Mouse (Mus musculus): ENCODE data around the gene Tspan18. TPM values are rescaled to one million over a fixed set of nuclear protein-coding genes. Genes with fewer than 3 reads are reported as not detected.

Gene Tspan18
- total RNA-seq, 1 experiment, result 1.4 TPM

GRCm38 (mm10) chr2:93238864-93239263, 95.4 kb downstream of the Tspan18 start:
- in situ Hi-C loops (cut with MboI; ENCODE audit: low sequenced_read_pairs in 2 of 2, unreplicated experiment in 2 of 2), result no loop called here
- Histone ChIP-seq H3K36me3 (ENCODE audit: control insufficient read depth, insufficient read depth, low read length, poor library complexity, severe bottlenecking) (no peaks in the 10 kb centered on the region), H3K9ac (ENCODE audit: insufficient read depth, low read depth, low read length, poor library complexity, severe bottlenecking) (no peak overlapping the region), H3K4me1 (ENCODE audit: control insufficient read depth in 2 of 2, insufficient read depth in 2 of 2, low read length in 2 of 2, poor library complexity in 1 of 2) (no peaks in the 10 kb centered on the region), H3K9me3 (ENCODE audit: control insufficient read depth, insufficient read depth, low read depth, low read length) (no peaks in the 10 kb centered on the region), H3K4me3 (ENCODE audit: insufficient read depth in 1 of 2, low read depth in 1 of 2, low read length in 2 of 2, poor library complexity in 1 of 2, severe bottlenecking in 1 of 2) (no peak overlapping the region), H3K27ac (ENCODE audit: insufficient read depth, low read depth, low read length, poor library complexity, severe bottlenecking) (no peak overlapping the region)
- DNase-seq (ENCODE audit: low read depth, low spot score), result no peak
- no peak for TF ChIP-seq ZNF384 (IDR thresholded peaks at IDR 0.05; ENCODE audit: low read depth, low read length)
- no peak for TF ChIP-seq CHD2 (IDR thresholded peaks at IDR 0.05; ENCODE audit: low read depth, low read length)
- no peak for TF ChIP-seq ZC3H11A (IDR thresholded peaks at IDR 0.05; ENCODE audit: borderline replicate concordance, low read depth, low read length)
- no peak for TF ChIP-seq HCFC1 (IDR thresholded peaks at IDR 0.05; ENCODE audit: borderline replicate concordance, insufficient read depth, low read length)
- TF ChIP-seq MAFK (IDR thresholded peaks at IDR 0.05; ENCODE audit: insufficient read depth, low read depth, low read length), result no peak

DNA sequence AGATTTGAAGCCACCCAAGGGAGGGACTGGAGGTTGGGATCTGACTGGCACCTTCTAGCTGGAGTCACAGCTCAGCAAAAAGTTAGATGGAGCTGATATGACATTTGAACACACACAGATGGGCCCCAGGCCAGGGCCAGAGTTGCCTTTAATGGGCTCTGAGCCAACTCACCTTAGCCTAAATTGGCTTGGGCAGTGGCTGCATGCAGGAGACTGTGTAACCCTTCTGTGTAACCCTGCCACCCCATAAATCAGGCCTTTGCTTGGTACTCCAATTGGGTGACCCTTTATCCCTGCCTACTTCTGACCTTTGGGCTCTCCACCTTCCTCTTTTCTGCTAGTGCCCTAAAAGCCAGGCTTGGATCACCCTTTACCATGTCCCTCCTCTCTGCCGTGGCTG, 97.2 kb downstream of the Tspan18 start:
- Histone ChIP-seq H3K36me3 (ENCODE audit: control insufficient read depth, insufficient read depth, low read length, poor library complexity, severe bottlenecking) (no peaks in the 10 kb centered on the region), H3K9ac (ENCODE audit: insufficient read depth, low read depth, low read length, poor library complexity, severe bottlenecking) (no peak overlapping the region), H3K4me1 (ENCODE audit: control insufficient read depth in 2 of 2, insufficient read depth in 2 of 2, low read length in 2 of 2, poor library complexity in 1 of 2) (no peaks in the 10 kb centered on the region), H3K4me3 (ENCODE audit: insufficient read depth in 1 of 2, low read depth in 1 of 2, low read length in 2 of 2, poor library complexity in 1 of 2, severe bottlenecking in 1 of 2) (no peak overlapping the region), H3K27ac (ENCODE audit: insufficient read depth, low read depth, low read length, poor library complexity, severe bottlenecking) (no peak overlapping the region), H3K9me3 (ENCODE audit: control insufficient read depth, insufficient read depth, low read depth, low read length) (no peaks in the 10 kb centered on the region)
- in situ Hi-C loops (cut with MboI; ENCODE audit: low sequenced_read_pairs in 2 of 2, unreplicated experiment in 2 of 2), result no loop called here
- TF ChIP-seq MAFK (IDR thresholded peaks at IDR 0.05; ENCODE audit: insufficient read depth, low read depth, low read length) (no peak), HCFC1 (IDR thresholded peaks at IDR 0.05; ENCODE audit: borderline replicate concordance, insufficient read depth, low read length) (no peak), CHD2 (IDR thresholded peaks at IDR 0.05; ENCODE audit: low read depth, low read length) (no peak)
- no peak for DNase-seq (ENCODE audit: low read depth, low spot score)

DNA sequence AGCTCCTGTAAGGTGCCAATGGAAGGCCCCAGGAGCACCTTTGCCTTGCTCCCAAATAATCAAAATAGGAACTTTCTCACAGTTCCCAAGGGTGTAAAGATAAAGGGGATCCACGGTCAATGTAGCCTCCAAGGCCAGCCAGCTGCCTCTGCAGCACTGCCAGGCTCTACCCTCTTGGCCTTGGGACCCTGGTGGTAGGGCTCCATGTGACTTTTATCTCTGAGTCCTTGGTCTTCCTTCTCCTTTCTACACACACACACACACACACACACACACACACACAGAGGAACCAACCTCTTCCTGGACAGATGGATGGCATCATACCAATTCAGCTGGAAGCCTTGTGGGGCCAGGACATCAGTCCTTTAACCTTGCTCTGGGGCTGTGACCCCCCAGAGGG, 102.2 kb downstream of the Tspan18 start:
- no peaks in the 10 kb centered on the region for H3K36me3 ChIP-seq (ENCODE audit: control insufficient read depth, insufficient read depth, low read length, poor library complexity, severe bottlenecking)
- H3K27ac ChIP-seq (ENCODE audit: insufficient read depth, low read depth, low read length, poor library complexity, severe bottlenecking), result no peak overlapping the region
- no peak overlapping the region for H3K9ac ChIP-seq (ENCODE audit: insufficient read depth, low read depth, low read length, poor library complexity, severe bottlenecking)
- in situ Hi-C loops (cut with MboI; ENCODE audit: low sequenced_read_pairs in 2 of 2, unreplicated experiment in 2 of 2), result no loop called here
- H3K4me3 ChIP-seq (ENCODE audit: insufficient read depth in 1 of 2, low read depth in 1 of 2, low read length in 2 of 2, poor library complexity in 1 of 2, severe bottlenecking in 1 of 2), result no peak overlapping the region
- peaks cover 0 to 2% of the 10 kb centered on the region in 2 experiments; a peak in 1 of 4 replicates for H3K4me1 ChIP-seq (ENCODE audit: control insufficient read depth in 2 of 2, insufficient read depth in 2 of 2, low read length in 2 of 2, poor library complexity in 1 of 2)
- no peak for DNase-seq (ENCODE audit: low read depth, low spot score)
- no peaks in the 10 kb centered on the region for H3K9me3 ChIP-seq (ENCODE audit: control insufficient read depth, insufficient read depth, low read depth, low read length)
- no peak for TF ChIP-seq ZC3H11A (IDR thresholded peaks at IDR 0.05; ENCODE audit: borderline replicate concordance, low read depth, low read length)
- no peak for TF ChIP-seq ZNF384 (IDR thresholded peaks at IDR 0.05; ENCODE audit: low read depth, low read length)
- no peak for TF ChIP-seq CHD2 (IDR thresholded peaks at IDR 0.05; ENCODE audit: low read depth, low read length)
- no peak for TF ChIP-seq HCFC1 (IDR thresholded peaks at IDR 0.05; ENCODE audit: borderline replicate concordance, insufficient read depth, low read length)
- no peak for TF ChIP-seq MAFK (IDR thresholded peaks at IDR 0.05; ENCODE audit: insufficient read depth, low read depth, low read length)

- no peak for TF ChIP-seq CHD2 (IDR thresholded peaks at IDR 0.05; ENCODE audit: low read depth, low read length)
- H3K27ac ChIP-seq (ENCODE audit: insufficient read depth, low read depth, low read length, poor library complexity, severe bottlenecking), result no peak overlapping the region
Measured at GRCm38 (mm10) chr2:93228480-93228824, 105.9 kb downstream of the Tspan18 start.

DNA sequence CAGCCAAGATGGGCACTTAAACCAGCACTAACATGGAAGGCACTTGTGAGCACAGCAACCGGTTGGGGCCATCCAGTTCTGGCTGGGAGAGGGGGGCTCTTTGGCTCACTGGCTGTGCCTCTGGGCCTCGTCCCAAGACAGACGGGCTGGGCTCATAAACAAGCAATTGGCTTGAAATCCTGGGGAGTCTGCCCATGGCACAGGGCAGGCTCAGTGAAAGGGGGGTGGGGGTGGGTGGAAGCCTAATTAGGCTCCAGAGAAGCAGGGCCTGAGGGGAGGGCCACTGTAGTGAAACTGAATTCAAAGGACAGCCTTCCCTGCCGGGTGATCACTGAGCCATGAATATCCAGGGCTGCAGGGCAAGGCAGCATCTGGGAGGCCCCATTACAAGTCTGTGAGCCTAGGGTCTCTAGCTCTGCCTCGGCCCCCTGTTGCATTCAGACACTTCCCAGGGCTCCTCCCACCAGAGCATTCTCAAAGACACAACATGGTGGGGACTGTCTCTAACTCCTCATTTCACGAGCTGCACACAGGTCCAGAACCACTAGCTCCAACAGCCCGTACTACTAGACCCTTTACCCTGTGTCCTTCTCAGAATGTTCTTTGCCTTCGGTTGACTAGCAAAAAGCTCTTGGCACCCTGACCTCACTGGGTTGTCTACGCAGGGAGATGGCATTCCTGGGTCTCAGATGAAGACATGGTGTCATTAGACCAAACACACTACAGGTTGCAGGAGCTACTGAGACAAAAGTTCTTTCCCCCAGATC, 106.4 kb downstream of the Tspan18 start:
- Histone ChIP-seq H3K36me3 (ENCODE audit: control insufficient read depth, insufficient read depth, low read length, poor library complexity, severe bottlenecking) (no peaks in the 10 kb centered on the region), H3K9me3 (ENCODE audit: control insufficient read depth, insufficient read depth, low read depth, low read length) (no peaks in the 10 kb centered on the region), H3K9ac (ENCODE audit: insufficient read depth, low read depth, low read length, poor library complexity, severe bottlenecking) (no peak overlapping the region), H3K4me1 (ENCODE audit: control insufficient read depth in 2 of 2, insufficient read depth in 2 of 2, low read length in 2 of 2, poor library complexity in 1 of 2) (peaks cover 0 to 2% of the 10 kb centered on the region in 2 experiments; a peak in 1 of 4 replicates), H3K4me3 (ENCODE audit: insufficient read depth in 1 of 2, low read depth in 1 of 2, low read length in 2 of 2, poor library complexity in 1 of 2, severe bottlenecking in 1 of 2) (no peak overlapping the region), H3K27ac (ENCODE audit: insufficient read depth, low read depth, low read length, poor library complexity, severe bottlenecking) (no peak overlapping the region)
- no peak for DNase-seq (ENCODE audit: low read depth, low spot score)
- TF ChIP-seq ZC3H11A (IDR thresholded peaks at IDR 0.05; ENCODE audit: borderline replicate concordance, low read depth, low read length) (no peak), CHD2 (IDR thresholded peaks at IDR 0.05; ENCODE audit: low read depth, low read length) (no peak), MAFK (IDR thresholded peaks at IDR 0.05; ENCODE audit: insufficient read depth, low read depth, low read length) (no peak), ZNF384 (IDR thresholded peaks at IDR 0.05; ENCODE audit: low read depth, low read length) (no peak), HCFC1 (IDR thresholded peaks at IDR 0.05; ENCODE audit: borderline replicate concordance, insufficient read depth, low read length) (no peak)
- in situ Hi-C loops (cut with MboI; ENCODE audit: low sequenced_read_pairs in 2 of 2, unreplicated experiment in 2 of 2), result loop anchor here in 1 of 2 experiments (10.0 kb wide), 1 partner anchor 107 kb away; the partner anchor contains the start of gene Tspan18

More at GRCm38 (mm10) chr2:93228480-93228824, 105.9 kb downstream of the Tspan18 start:
- Histone ChIP-seq H3K9ac (ENCODE audit: insufficient read depth, low read depth, low read length, poor library complexity, severe bottlenecking) (no peak overlapping the region), H3K4me1 (ENCODE audit: control insufficient read depth in 2 of 2, insufficient read depth in 2 of 2, low read length in 2 of 2, poor library complexity in 1 of 2) (peaks cover 0 to 2% of the 10 kb centered on the region in 2 experiments; a peak in 1 of 4 replicates), H3K9me3 (ENCODE audit: control insufficient read depth, insufficient read depth, low read depth, low read length) (no peaks in the 10 kb centered on the region), H3K4me3 (ENCODE audit: insufficient read depth in 1 of 2, low read depth in 1 of 2, low read length in 2 of 2, poor library complexity in 1 of 2, severe bottlenecking in 1 of 2) (no peak overlapping the region), H3K36me3 (ENCODE audit: control insufficient read depth, insufficient read depth, low read length, poor library complexity, severe bottlenecking) (no peaks in the 10 kb centered on the region)
- in situ Hi-C loops (cut with MboI; ENCODE audit: low sequenced_read_pairs in 2 of 2, unreplicated experiment in 2 of 2), result loop anchor here in 1 of 2 experiments (10.0 kb wide), 1 partner anchor 106 kb away; the partner anchor contains the start of gene Tspan18
- DNase-seq (ENCODE audit: low read depth, low spot score), result no peak
